Mouse (Mus musculus) MEL (cell line): ENCODE data around the gene Rpl22l1. TPM values are rescaled to one million over a fixed set of nuclear protein-coding genes. Genes with fewer than 3 reads are reported as not detected.
A peak's percentile ranks its signal among the peaks of the same experiment; 100 is the strongest.

Experiments used
- DNase-seq: peaks from one replicate; pipeline ENCODE4 v3.0.0; 2011; ENCODE audit warnings: low read depth, low spot score
- H3K27ac ChIP-seq: 2 replicates; pipeline ENCODE4 v1.5.1; 2012; ENCODE audit warnings: low read depth, mild to moderate bottlenecking, control low read depth, low read length, moderate library complexity; ENCODE audit not compliant: control insufficient read depth
- H3K27me3 ChIP-seq, 2 experiments: fragments of 150-350 bp in 1 of 2; sonication (generic) in 1 of 2; 2 replicates each; pipeline ENCODE4 v1.6.1; 2012; ENCODE audit warnings: low read length in 2 of 2, mild to moderate bottlenecking in 2 of 2, improper control_type of control experiment in 1 of 2, moderate library complexity in 1 of 2; ENCODE audit not compliant: insufficient read depth in 2 of 2, control insufficient read depth in 1 of 2
- H3K36me3 ChIP-seq, 2 experiments: 2 replicates each; pipeline ENCODE4 v1.6.1; 2012 to 2014; ENCODE audit warnings: low read length in 2 of 2, improper control_type of control experiment in 1 of 2, inconsistent platforms in 1 of 2, mild to moderate bottlenecking in 1 of 2; ENCODE audit not compliant: insufficient read depth in 2 of 2, control insufficient read depth in 1 of 2
- H3K4me1 ChIP-seq, 2 experiments: fragments of 150-350 bp in 1 of 2; sonication (generic) in 1 of 2; 2 replicates each; pipeline ENCODE4 v1.6.1; 2012; ENCODE audit warnings: low read length in 2 of 2, improper control_type of control experiment in 1 of 2, mild to moderate bottlenecking in 1 of 2; ENCODE audit not compliant: insufficient read depth in 2 of 2, control insufficient read depth in 1 of 2
- H3K4me3 ChIP-seq, 2 experiments: fragments of 150-350 bp in 1 of 2; sonication (generic) in 1 of 2; 2 replicates each; pipeline ENCODE4 v1.5.1; 2012; ENCODE audit warnings: low read depth in 2 of 2, low read length in 2 of 2, mild to moderate bottlenecking in 2 of 2, moderate library complexity in 2 of 2, control low read depth in 1 of 2, improper control_type of control experiment in 1 of 2; ENCODE audit not compliant: control insufficient read depth in 1 of 2, insufficient read depth in 1 of 2
- H3K79me2 ChIP-seq: 2 replicates; pipeline ENCODE4 v1.6.1; 2012; ENCODE audit warnings: mild to moderate bottlenecking, low read length, moderate library complexity; ENCODE audit not compliant: control insufficient read depth, poor library complexity, insufficient read depth
- H3K9ac ChIP-seq: 2 replicates; pipeline ENCODE4 v1.6.1; 2012; ENCODE audit warnings: low read depth, mild to moderate bottlenecking, control low read depth, low read length, moderate library complexity; ENCODE audit not compliant: control insufficient read depth, poor library complexity, severe bottlenecking
- H3K9me3 ChIP-seq: fragments of 150-350 bp; sonication (generic); replicated peaks from 2 replicates; pipeline ENCODE4 v1.6.1; 2012; ENCODE audit warnings: mild to moderate bottlenecking, low read length, improper control_type of control experiment, moderate library complexity; ENCODE audit not compliant: insufficient read depth
- BHLHE40 ChIP-seq: IDR thresholded peaks from 2 replicates; pipeline ENCODE4 v1.6.1; 2012; ENCODE audit warnings: low read depth, mild to moderate bottlenecking, inconsistent platforms, low read length, improper control_type of control experiment, borderline replicate concordance
- CHD1 ChIP-seq: IDR thresholded peaks from 2 replicates; pipeline ENCODE4 v1.6.1; 2012; ENCODE audit warnings: low read depth, mild to moderate bottlenecking, inconsistent platforms, low read length, improper control_type of control experiment
- CHD2 ChIP-seq: IDR thresholded peaks from 2 replicates; pipeline ENCODE4 v1.6.1; 2011; ENCODE audit warnings: low read length, improper control_type of control experiment
- CTCF ChIP-seq, 3 experiments: IDR thresholded peaks in 2 of 3; conservative IDR thresholded peaks in 1 of 3; 2 replicates each; pipeline ENCODE4 v1.5.1; 2011 to 2012; ENCODE audit warnings: low read length in 3 of 3, low read depth in 2 of 3, mild to moderate bottlenecking in 2 of 3, improper control_type of control experiment in 1 of 3, inconsistent platforms in 1 of 3, mixed read lengths in 1 of 3, moderate library complexity in 1 of 3; ENCODE audit not compliant: control insufficient read depth in 1 of 3, insufficient read depth in 1 of 3, poor library complexity in 1 of 3, severe bottlenecking in 1 of 3
- E2F4 ChIP-seq: IDR thresholded peaks from 2 replicates; pipeline ENCODE4 v1.6.1; 2011; ENCODE audit warnings: low read depth, low read length, improper control_type of control experiment, borderline replicate concordance
- ELF1 ChIP-seq: IDR thresholded peaks from 2 replicates; pipeline ENCODE4 v1.6.1; 2014; ENCODE audit warnings: low read depth, mild to moderate bottlenecking, inconsistent platforms, low read length, improper control_type of control experiment, moderate library complexity
- EP300 ChIP-seq, 2 experiments: IDR thresholded peaks; 2 replicates each; pipeline ENCODE4 v1.6.1; 2011; ENCODE audit warnings: improper control_type of control experiment in 2 of 2, low read length in 2 of 2, low read depth in 1 of 2, mild to moderate bottlenecking in 1 of 2
- ETS1 ChIP-seq: IDR thresholded peaks from 2 replicates; pipeline ENCODE4 v1.6.1; 2012; ENCODE audit warnings: low read depth, mild to moderate bottlenecking, inconsistent platforms, low read length, improper control_type of control experiment, moderate library complexity
- GATA1 ChIP-seq: IDR thresholded peaks from 2 replicates; pipeline ENCODE4 v1.6.1; 2011; ENCODE audit warnings: low read depth, low read length, improper control_type of control experiment
- HCFC1 ChIP-seq: IDR thresholded peaks from 2 replicates; pipeline ENCODE4 v1.6.1; 2012; ENCODE audit warnings: low read depth, mild to moderate bottlenecking, inconsistent platforms, low read length, improper control_type of control experiment, moderate library complexity
- KAT2A ChIP-seq: conservative IDR thresholded peaks from 2 replicates; pipeline ENCODE4 v1.6.1; 2012; ENCODE audit warnings: low read depth, low read length, improper control_type of control experiment, inconsistent platforms
- MAX ChIP-seq: IDR thresholded peaks from 2 replicates; pipeline ENCODE4 v1.6.1; 2011; ENCODE audit warnings: low read length, improper control_type of control experiment
- MAZ ChIP-seq: IDR thresholded peaks from 2 replicates; pipeline ENCODE4 v1.6.1; 2012; ENCODE audit warnings: low read depth, mild to moderate bottlenecking, inconsistent platforms, low read length, improper control_type of control experiment
- MEF2A ChIP-seq: IDR thresholded peaks from 2 replicates; pipeline ENCODE4 v1.6.1; 2014; ENCODE audit warnings: low read depth, mild to moderate bottlenecking, inconsistent platforms, low read length, improper control_type of control experiment; ENCODE audit not compliant: poor library complexity, insufficient replicate concordance, severe bottlenecking; ENCODE audit errors: extremely low read depth
- MXI1 ChIP-seq: IDR thresholded peaks from 2 replicates; pipeline ENCODE4 v1.6.1; 2011; ENCODE audit warnings: mild to moderate bottlenecking, low read depth, low read length, improper control_type of control experiment
- MYB ChIP-seq: IDR thresholded peaks from 2 replicates; pipeline ENCODE4 v1.6.1; 2011; ENCODE audit warnings: mild to moderate bottlenecking, low read depth, low read length, improper control_type of control experiment
- NELFE ChIP-seq: IDR thresholded peaks from 2 replicates; pipeline ENCODE4 v1.6.1; 2011; ENCODE audit warnings: low read depth, low read length, improper control_type of control experiment
- NRF1 ChIP-seq: IDR thresholded peaks from 2 replicates; pipeline ENCODE4 v1.6.1; 2014; ENCODE audit warnings: low read depth, mild to moderate bottlenecking, inconsistent platforms, low read length, improper control_type of control experiment, moderate library complexity; ENCODE audit not compliant: poor library complexity, insufficient read depth, severe bottlenecking
- POLR2A ChIP-seq, 2 experiments: IDR thresholded peaks; 2 replicates each; pipeline ENCODE4 v1.6.1; 2011 to 2012; ENCODE audit warnings: low read length in 2 of 2, mild to moderate bottlenecking in 2 of 2, control low read depth in 1 of 2, improper control_type of control experiment in 1 of 2, low read depth in 1 of 2, moderate library complexity in 1 of 2; ENCODE audit not compliant: control insufficient read depth in 1 of 2, insufficient read depth in 1 of 2, poor library complexity in 1 of 2
- POLR2AphosphoS2 ChIP-seq: IDR thresholded peaks from 2 replicates; pipeline ENCODE4 v1.6.1; 2011; ENCODE audit warnings: low read length, improper control_type of control experiment
- POLR2AphosphoS5 ChIP-seq: IDR thresholded peaks from 2 replicates; pipeline ENCODE4 v1.6.1; 2012; ENCODE audit warnings: low read depth, borderline replicate concordance, mild to moderate bottlenecking, inconsistent platforms, low read length, moderate library complexity, mixed read lengths
- RAD21 ChIP-seq: IDR thresholded peaks from 2 replicates; pipeline ENCODE4 v1.6.1; 2011; ENCODE audit warnings: mild to moderate bottlenecking, low read depth, low read length, improper control_type of control experiment
- RCOR1 ChIP-seq: IDR thresholded peaks from 2 replicates; pipeline ENCODE4 v1.6.1; 2012; ENCODE audit warnings: low read depth, mild to moderate bottlenecking, inconsistent platforms, low read length, improper control_type of control experiment
- SIN3A ChIP-seq: IDR thresholded peaks from 2 replicates; pipeline ENCODE4 v1.6.1; 2012; ENCODE audit warnings: low read length, improper control_type of control experiment, inconsistent platforms
- SMC3 ChIP-seq: IDR thresholded peaks from 2 replicates; pipeline ENCODE4 v1.6.1; 2011; ENCODE audit warnings: low read depth, low read length, improper control_type of control experiment
- TAL1 ChIP-seq: IDR thresholded peaks from 2 replicates; pipeline ENCODE4 v1.6.1; 2012; ENCODE audit warnings: mild to moderate bottlenecking, inconsistent platforms, low read length, moderate library complexity, mixed read lengths
- TBP ChIP-seq: IDR thresholded peaks from 2 replicates; pipeline ENCODE4 v1.8.0; 2011; ENCODE audit warnings: low read depth, low read length, improper control_type of control experiment
- TCF12 ChIP-seq: IDR thresholded peaks from 2 replicates; pipeline ENCODE4 v1.6.1; 2014; ENCODE audit warnings: low read depth, mild to moderate bottlenecking, inconsistent platforms, low read length, improper control_type of control experiment, moderate library complexity
- UBTF ChIP-seq: IDR thresholded peaks from 2 replicates; pipeline ENCODE4 v1.6.1; 2012; ENCODE audit warnings: low read depth, mild to moderate bottlenecking, inconsistent platforms, low read length, improper control_type of control experiment, moderate library complexity, borderline replicate concordance; ENCODE audit not compliant: insufficient read depth
- USF1 ChIP-seq: IDR thresholded peaks from 2 replicates; pipeline ENCODE4 v1.6.1; 2014; ENCODE audit warnings: low read depth, mild to moderate bottlenecking, inconsistent platforms, low read length, improper control_type of control experiment, moderate library complexity
- USF2 ChIP-seq, 2 experiments: IDR thresholded peaks; 2 replicates each; pipeline ENCODE4 v1.6.1; 2011 to 2012; ENCODE audit warnings: improper control_type of control experiment in 2 of 2, low read length in 2 of 2, borderline replicate concordance in 1 of 2, inconsistent platforms in 1 of 2, low read depth in 1 of 2, mild to moderate bottlenecking in 1 of 2; ENCODE audit not compliant: insufficient read depth in 1 of 2
- ZC3H11A ChIP-seq: IDR thresholded peaks from 2 replicates; pipeline ENCODE4 v1.6.1; 2012; ENCODE audit warnings: low read depth, mild to moderate bottlenecking, inconsistent platforms, low read length, improper control_type of control experiment
- ZKSCAN1 ChIP-seq: IDR thresholded peaks from 2 replicates; pipeline ENCODE4 v1.6.1; 2012; ENCODE audit warnings: low read depth, mild to moderate bottlenecking, inconsistent platforms, low read length, improper control_type of control experiment, moderate library complexity
- ZMIZ1 ChIP-seq: IDR thresholded peaks from 2 replicates; pipeline ENCODE4 v1.6.1; 2012; ENCODE audit warnings: low read depth, mild to moderate bottlenecking, inconsistent platforms, low read length, improper control_type of control experiment, moderate library complexity
- ZNF384 ChIP-seq: IDR thresholded peaks from 2 replicates; pipeline ENCODE4 v1.6.1; 2012; ENCODE audit warnings: low read depth, mild to moderate bottlenecking, inconsistent platforms, low read length, improper control_type of control experiment
- polyA plus RNA-seq, 2 experiments: library from polyadenylated mRNA; stranded (reverse) in 1 of 2; unstranded in 1 of 2; fragments of >175 nt in 1 of 2; fragments of >200 nt in 1 of 2; gene quantifications; 2 replicates each; pipeline versions ENCODE4 v1.2.1 to v1.2.4; 2012; ENCODE audit warnings: low replicate concordance in 2 of 2, low read depth in 1 of 2; ENCODE audit not compliant: insufficient read length in 2 of 2, insufficient read depth in 1 of 2, missing spikeins in 1 of 2
- total RNA-seq: library from RNA; depleted of rRNA; stranded (reverse); fragments of 300-350 nt; gene quantifications from 2 replicates; pipeline ENCODE4 v1.2.3, GENCODE M21; 2012; rRNA removed

Gene Rpl22l1
- total RNA-seq (97.8 and 305 TPM in 2 replicates), polyA plus RNA-seq (10 to 100 TPM in 1 of 2 experiments, not detected in 1; 84.5 TPM)

DNA sequence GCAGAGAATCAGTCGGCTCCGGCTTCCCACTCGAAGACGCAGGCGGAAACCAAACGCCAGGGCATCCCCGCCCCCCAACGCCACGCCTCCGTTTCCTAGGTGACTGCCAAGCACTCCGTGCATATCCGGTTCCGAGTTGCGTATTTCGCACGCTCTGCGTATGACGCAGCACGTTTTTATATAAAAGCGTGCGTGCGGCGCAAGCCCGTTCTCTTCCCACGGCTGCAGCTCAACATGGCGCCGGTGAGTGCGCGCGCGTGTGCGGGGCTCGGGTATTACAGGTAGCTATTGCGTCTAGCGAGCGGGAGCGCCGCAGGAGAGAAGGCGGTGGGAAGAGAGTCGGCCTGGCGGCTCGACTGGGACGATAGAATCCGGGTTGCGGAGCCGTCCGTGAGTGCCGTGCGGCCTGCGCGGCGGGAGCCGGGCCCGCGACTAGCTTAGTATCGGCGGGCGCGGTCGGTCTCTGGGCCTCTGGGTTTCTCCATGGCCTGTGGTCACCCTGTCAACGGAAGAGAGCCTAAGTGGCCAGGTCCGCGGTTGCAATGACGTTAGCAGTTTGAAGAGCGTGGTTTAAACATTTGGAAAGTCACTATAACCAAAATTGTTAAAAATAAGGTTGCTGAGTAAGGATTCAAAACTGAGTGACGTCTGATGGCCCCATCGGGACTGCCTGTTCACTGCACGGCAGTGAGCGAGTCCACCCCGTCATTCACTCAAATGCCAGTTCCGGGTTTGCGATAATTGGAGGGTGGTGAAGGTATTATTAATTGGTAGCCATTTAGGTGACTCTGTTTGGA is at the start of gene Rpl22l1:
Gene Rpl22l1, plus strand, starts transcription at position 136 of the 797 bp plus-strand sequence.
- Histone ChIP-seq H3K9me3 (no peaks in the 10 kb centered on the region), H3K27ac (peak within 1 kb of the TSS; percentile 79), H3K4me1 (peaks cover 0 to 9% of the 10 kb centered on the region in 2 experiments; a peak in 1 of 4 replicates), H3K36me3 (peaks cover 6 to 23% of the 10 kb centered on the region in 2 experiments), H3K79me2 (peaks cover 15% of the 10 kb centered on the region), H3K4me3 (peak within 1 kb of the TSS; percentile 77 to 81), H3K9ac (peak within 1 kb of the TSS; percentile 93), H3K27me3 (no peaks in the 10 kb centered on the region)
- DNase-seq: peak; percentile 98
- TF ChIP-seq MAX (peak; percentile 56), CTCF (IDR thresholded peaks at IDR 0.05 in 2 of 3, conservative IDR thresholded peaks at IDR 0.05 in 1 of 3; ENCODE audit: control insufficient read depth in 1 of 3, insufficient read depth in 1 of 3, low read depth in 2 of 3, low read length in 3 of 3, poor library complexity in 1 of 3, severe bottlenecking in 1 of 3) (no peak), E2F4 (no peak), SIN3A (peak; percentile 89), UBTF (peak; percentile 40; the same call in 1 of the 2 replicates), USF1 (no peak), EP300 (IDR thresholded peaks at IDR 0.05; ENCODE audit: low read depth in 1 of 2, low read length in 2 of 2) (no peak), TCF12 (0 out of 2 replicates have a peak, but pooled peaks have one; percentile 51), POLR2AphosphoS5 (peak; percentile 66; the same call in 1 of the 2 replicates), BHLHE40 (no peak), POLR2A (IDR thresholded peaks at IDR 0.05; ENCODE audit: control insufficient read depth in 1 of 2, insufficient read depth in 1 of 2, low read depth in 1 of 2, low read length in 2 of 2, poor library complexity in 1 of 2) (peak; percentile 95 to 99), KAT2A (peak; percentile 27), MYB (no peak), CHD1 (peak; percentile 91), MEF2A (no peak), MAZ (no peak), POLR2AphosphoS2 (peak; percentile 93), HCFC1 (peak; percentile 88), ELF1 (peak; percentile 88), GATA1 (no peak), TAL1 (no peak), ETS1 (no peak), SMC3 (no peak), TBP (peak; percentile 97), ZC3H11A (no peak), CHD2 (no peak), ZNF384 (no peak), RCOR1 (no peak), MXI1 (peak; percentile 71), USF2 (IDR thresholded peaks at IDR 0.05; ENCODE audit: borderline replicate concordance in 1 of 2, insufficient read depth in 1 of 2, low read depth in 1 of 2, low read length in 2 of 2) (no peak), RAD21 (no peak), ZMIZ1 (peak; percentile 91; the same call in 1 of the 2 replicates), NRF1 (peak; percentile 59; the same call in 1 of the 2 replicates), NELFE (peak; percentile 99), ZKSCAN1 (no peak)
